Mouse (Mus musculus) CH12.LX (cell line): ENCODE data around the gene Brf1.

ENCODE experiments used
- MAFK ChIP-seq: IDR thresholded peaks from 2 replicates; pipeline ENCODE4 v1.6.1; 2011; ENCODE audit warnings: low read length, improper control_type of control experiment; ENCODE audit not compliant: insufficient replicate concordance
- MAX ChIP-seq: IDR thresholded peaks from 2 replicates; pipeline ENCODE4 v1.6.1; 2011; ENCODE audit warnings: low read length, improper control_type of control experiment
- MAZ ChIP-seq: IDR thresholded peaks from 2 replicates; pipeline ENCODE4 v1.6.1; 2012; ENCODE audit warnings: low read depth, mild to moderate bottlenecking, inconsistent platforms, low read length, improper control_type of control experiment, moderate library complexity

GRCm38 (mm10) chr12:112999569-113000293, 773 bp downstream of the Brf1 start:
- TF ChIP-seq MAFK (no peak), MAZ (no peak), MAX (no peak)
